Mouse (Mus musculus) common myeloid progenitor, adult 5-6 weeks (primary cell): ENCODE measurements around the gene Akr7a5. TPM values are rescaled to one million over a fixed set of nuclear protein-coding genes. Genes with fewer than 3 reads are reported as not detected.

Source experiments
- ATAC-seq: replicated peaks from 2 replicates; pipeline ENCODE4 v1.8.0; 2016; ENCODE audit warnings: low read depth, mild to moderate bottlenecking, moderate TSS enrichment, inconsistent platforms; ENCODE audit not compliant: poor library complexity, severe bottlenecking
- total RNA-seq: library from RNA; stranded (forward); fragments of 200-1000, 187-1606 nt; gene quantifications from 2 replicates; pipeline ENCODE4 v1.2.3, GENCODE M21; 2017

Gene Akr7a5
- total RNA-seq, 1 experiment from 2014 or later: 12.4 TPM

- ATAC-seq: no peak
Observed at GRCm38 (mm10) chr4:139297566-139297965, 13.0 kb upstream of the Akr7a5 start.

DNA sequence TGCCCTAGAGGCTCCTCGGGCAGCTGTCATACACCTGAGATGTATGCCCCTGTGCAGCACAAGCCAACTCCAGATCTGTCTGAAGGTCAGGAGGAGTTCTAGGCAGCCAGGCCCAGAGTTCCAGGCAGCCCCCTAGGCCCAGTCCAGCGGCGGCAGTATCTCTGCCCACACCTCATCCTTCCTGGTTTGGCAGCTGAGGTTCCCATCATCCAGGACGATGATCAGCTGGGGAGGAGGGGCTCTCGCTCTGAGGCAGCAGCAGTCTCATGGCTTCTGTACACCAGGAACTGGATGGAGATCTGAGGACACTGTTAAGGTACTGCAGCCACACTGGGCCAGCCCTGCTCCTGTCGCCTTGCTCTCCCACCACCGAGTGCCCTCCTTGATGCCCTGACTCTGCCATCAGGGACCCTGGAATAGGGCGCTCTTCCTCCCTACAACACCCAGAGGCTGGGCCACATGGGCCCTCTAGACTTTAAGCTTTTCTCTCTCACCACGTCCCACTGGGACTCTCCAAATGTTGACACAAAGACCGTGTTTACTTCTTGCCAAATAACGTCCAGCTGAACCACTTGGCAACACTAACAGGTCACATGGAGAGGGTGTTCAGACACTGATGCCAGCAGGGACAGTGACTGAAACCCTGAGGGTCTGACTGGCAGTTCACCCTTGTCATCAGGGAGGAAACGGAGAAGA lies 11.7 kb upstream of the Akr7a5 start:
- ATAC-seq: no peak

DNA sequence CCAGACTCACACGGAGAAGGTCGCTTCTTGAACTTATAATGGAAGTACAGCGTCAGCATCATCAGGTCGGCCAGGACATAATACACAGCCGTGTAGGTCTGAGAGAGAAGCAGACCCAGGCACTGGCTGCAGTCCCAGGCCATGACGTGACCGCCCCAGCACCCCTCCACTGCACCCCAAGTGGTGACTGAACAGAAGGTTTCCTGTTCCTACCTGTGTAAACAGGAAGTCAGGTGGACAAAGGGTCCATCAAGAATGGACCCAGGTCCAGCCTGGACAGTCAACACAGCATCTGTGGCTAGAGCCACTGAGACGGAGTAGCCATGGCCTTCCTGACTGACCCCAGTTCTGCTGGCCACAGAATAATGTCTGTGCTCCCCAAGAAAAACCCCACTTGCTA lies 8.8 kb upstream of the Akr7a5 start:
- no peak for ATAC-seq

DNA sequence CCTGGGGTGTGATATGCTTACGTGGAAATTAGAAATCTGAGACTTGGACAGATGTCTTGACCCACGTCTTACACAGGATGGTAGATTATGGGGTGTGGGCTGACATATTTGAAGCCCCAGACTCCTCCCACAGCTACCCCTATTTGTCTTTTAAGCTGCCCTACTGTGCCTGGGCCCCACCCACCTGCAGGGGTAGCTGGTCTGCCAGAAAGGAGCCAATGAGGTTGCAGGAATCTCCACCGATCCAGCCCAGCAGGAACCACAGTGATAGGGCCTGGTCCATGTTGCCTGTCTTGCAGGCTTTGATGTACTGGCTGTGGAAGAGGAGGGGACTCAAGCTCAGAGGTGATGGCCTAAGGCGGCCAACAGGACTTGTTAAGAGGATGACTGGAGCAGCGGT lies 8.3 kb upstream of the Akr7a5 start:
- ATAC-seq: no peak

DNA sequence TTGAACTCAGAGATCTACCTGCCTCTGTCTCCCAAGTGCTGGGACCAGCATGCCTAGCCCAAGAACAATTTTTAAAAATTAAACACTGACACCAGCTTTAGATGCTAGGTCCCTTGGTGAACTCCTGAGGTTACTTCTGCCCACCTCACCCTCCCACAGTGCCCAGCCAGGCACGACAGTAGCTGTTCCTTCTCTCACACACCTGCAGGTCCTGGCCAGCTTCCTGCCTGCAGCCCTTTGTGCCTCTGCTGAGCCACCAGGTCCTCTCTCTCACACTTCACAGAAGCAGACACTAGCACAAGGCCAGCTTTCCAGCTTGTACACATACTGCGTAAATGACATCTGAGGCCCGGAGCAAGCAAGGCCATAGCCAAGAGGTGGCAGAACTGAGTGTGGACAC lies 5.0 kb upstream of the Akr7a5 start:
- ATAC-seq: no peak

- ATAC-seq: peak; percentile 34
Observed at GRCm38 (mm10) chr4:139307916-139308315, 2.6 kb upstream of the Akr7a5 start.

DNA sequence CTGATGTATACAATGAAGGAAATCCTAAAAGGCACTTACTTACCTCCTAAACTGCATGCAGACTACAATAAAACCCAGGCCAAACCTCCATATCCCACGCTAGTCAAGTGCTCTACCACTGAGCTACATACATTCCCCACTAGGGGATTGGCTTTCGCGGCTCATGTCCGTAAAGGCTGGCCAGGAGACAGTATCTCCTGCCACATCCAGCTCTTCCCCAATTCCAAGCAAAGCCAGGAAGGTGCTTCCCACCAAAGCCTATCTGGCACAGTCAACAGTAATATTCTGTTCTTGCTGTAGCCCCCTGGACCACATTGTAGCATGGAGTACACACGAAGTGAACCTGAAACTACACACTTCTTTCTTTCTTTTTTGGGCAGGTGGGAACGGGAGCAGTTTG lies 893 bp upstream of the Akr7a5 start:
- no peak for ATAC-seq

- peak; percentile 8; the same call in 1 of the 2 replicates for ATAC-seq
Observed at GRCm38 (mm10) chr4:139310899-139311701, 556 bp downstream of the Akr7a5 start.

GRCm38 (mm10) chr4:139311707-139312106 lies 1.2 kb downstream of the Akr7a5 start:
- no peak for ATAC-seq

GRCm38 (mm10) chr4:139312632-139313031 lies 2.1 kb downstream of the Akr7a5 start:
- no peak for ATAC-seq

- ATAC-seq: no peak
Observed at GRCm38 (mm10) chr4:139318449-139318848, 7.9 kb downstream of the Akr7a5 start.

DNA sequence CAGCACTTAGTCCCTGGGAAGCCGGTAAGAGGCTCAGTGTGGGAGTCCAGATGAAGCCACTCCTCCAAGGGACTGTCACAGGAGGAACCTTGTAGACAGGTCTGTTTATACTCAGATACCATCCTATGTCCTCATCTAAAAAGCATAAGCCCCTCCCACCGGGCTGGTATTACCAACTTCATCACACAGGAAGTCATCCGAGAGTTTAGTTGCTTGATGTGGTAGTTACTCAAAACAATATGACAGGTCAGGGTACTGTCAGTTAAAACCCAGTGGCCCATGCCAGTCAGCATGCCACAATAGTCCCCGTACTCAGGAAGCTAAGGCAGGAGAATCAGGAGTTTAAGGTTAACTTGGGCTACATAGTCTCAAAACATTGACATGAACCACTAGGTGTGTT lies 9.2 kb downstream of the Akr7a5 start:
- no peak for ATAC-seq

DNA sequence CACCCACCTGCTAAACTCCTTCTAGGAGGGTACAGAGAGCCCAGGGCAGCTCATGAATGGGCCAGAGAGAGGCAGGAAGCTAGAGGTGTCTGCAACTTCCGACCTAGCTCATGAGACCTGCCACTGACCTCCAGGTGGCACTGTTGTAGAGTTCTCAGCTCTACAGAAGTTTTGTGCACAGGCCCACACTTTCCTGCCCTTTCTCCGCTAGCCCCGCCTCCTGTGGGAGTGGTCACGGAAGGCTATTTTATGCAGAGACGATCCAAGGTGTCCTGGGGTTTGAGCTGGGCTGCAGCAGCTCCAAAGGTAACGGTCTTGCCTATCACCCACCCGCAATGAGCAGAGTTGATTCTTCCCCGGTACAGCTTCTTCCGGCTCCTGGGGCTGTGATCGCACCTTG lies 20.1 kb downstream of the Akr7a5 start:
- ATAC-seq: peak; percentile 99

DNA sequence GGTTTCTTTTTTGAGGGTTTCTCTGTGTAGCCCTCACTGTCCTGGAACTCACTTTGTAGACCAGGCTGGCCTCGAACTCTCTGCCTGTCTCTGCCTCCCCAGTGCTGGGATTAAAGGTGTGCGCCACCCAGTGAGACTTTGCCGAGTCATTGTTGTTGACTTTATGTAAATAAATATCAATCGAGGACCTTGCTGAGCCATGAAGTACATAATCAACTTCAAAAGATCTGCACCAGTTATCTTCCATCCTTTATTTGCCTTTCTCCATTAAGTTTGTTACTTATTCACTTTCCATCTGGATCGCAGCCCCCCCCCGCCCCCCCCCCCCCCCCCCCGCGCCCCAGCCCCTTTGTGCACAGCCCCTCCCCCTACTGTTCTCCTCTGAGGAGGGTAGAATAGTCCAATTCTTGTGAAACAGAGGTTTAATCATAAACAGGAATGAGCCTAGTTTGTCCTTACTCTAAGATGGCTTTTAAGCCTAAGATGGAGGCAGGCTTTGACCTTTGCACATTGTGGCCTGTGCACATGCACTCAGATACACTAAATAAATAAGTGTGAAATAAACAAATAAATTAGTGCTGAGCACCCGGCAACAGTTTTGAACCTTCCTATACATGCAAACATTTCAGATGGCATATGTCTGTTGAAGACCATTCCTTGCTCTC lies 24.2 kb downstream of the Akr7a5 start:
- no peak for ATAC-seq

GRCm38 (mm10) chr4:139335507-139335906 lies 25.0 kb downstream of the Akr7a5 start:
- peak; percentile 58 for ATAC-seq

GRCm38 (mm10) chr4:139336822-139337483 lies 26.4 kb downstream of the Akr7a5 start:
- ATAC-seq: peak; percentile 80

- no peak for ATAC-seq
Observed at GRCm38 (mm10) chr4:139338145-139338544, 27.6 kb downstream of the Akr7a5 start.

DNA sequence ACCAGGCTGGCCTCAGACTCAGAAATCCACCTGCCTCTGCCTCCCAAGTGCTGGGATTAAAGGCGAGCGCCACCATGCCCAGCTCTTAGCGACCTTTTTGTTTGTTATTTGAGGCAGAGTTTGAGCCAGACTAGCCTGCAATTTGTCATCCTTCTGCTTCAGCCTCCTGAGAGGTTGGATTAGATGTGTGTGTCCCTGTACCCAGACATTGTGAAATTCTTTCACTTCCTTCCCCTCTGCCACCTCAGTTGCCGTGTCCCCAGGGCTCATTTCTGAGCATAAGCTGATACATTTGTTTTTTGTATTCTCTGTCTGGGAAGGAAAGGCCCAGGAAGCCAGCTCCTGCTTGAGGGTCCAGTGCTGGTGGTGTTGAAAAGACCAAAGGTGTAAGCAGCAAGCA lies 30.3 kb downstream of the Akr7a5 start:
- ATAC-seq: 0 out of 2 replicates have a peak, but pooled peaks have one; percentile 37

- no peak for ATAC-seq
Observed at GRCm38 (mm10) chr4:139341556-139342233, 31.2 kb downstream of the Akr7a5 start.

DNA sequence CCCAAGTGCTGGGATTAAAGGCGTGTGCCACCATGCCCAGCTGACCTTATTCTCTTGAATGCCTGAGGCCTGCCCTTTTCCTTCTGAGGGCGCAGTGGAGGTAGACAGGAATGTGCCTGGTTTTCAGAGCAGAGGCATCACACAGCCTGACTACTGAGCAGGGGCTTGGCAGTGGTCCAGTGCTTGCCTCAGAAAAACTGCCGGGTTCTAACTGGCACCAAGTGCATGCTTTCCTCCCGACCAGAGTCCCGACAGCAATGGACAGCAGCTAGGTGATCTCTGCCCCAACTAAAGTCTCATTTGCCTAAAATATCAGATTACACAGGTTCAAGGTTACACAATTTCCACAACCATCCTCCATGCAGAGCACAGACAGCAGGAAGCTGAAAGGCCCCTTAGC lies 33.2 kb downstream of the Akr7a5 start:
- 0 out of 2 replicates have a peak, but pooled peaks have one; percentile 15 for ATAC-seq
